Mouse (Mus musculus): Measurements from ENCODE around the gene Spg7. TPM values are rescaled to one million over a fixed set of nuclear protein-coding genes. Genes with fewer than 3 reads are reported as not detected.
"Not testable (repeated sequence)": the region's sequence is repeated elsewhere in the genome, so short reads cannot be mapped to it uniquely, and the experiment has no call there.

Spg7 gene
- total RNA-seq, 1 experiment from 2014 or later, result 65.8 TPM

- ATAC-seq (ENCODE audit: extremely low read depth, insufficient number of reproducible peaks, low FRiP score, poor library complexity, severe bottlenecking), result no peak
Observed at GRCm38 (mm10) chr8:123039376-123040109, 23.2 kb upstream of the Spg7 start.

GRCm38 (mm10) chr8:123040110-123040650 lies 22.6 kb upstream of the Spg7 start:
- no peak for ATAC-seq (ENCODE audit: extremely low read depth, insufficient number of reproducible peaks, low FRiP score, poor library complexity, severe bottlenecking)

GRCm38 (mm10) chr8:123041008-123041773 lies 21.6 kb upstream of the Spg7 start:
- ATAC-seq (ENCODE audit: extremely low read depth, insufficient number of reproducible peaks, low FRiP score, poor library complexity, severe bottlenecking), result peak; percentile 39

GRCm38 (mm10) chr8:123041774-123042105 lies 21.0 kb upstream of the Spg7 start:
- ATAC-seq (ENCODE audit: extremely low read depth, insufficient number of reproducible peaks, low FRiP score, poor library complexity, severe bottlenecking), result no peak

GRCm38 (mm10) chr8:123042158-123042973 lies 20.4 kb upstream of the Spg7 start, which contains the start of gene Ankrd11:
Gene Ankrd11 (minus strand): TSS chr8:123042277.
- peak; percentile 92 for ATAC-seq (ENCODE audit: extremely low read depth, insufficient number of reproducible peaks, low FRiP score, poor library complexity, severe bottlenecking)

GRCm38 (mm10) chr8:123042974-123043625 lies 19.6 kb upstream of the Spg7 start:
- no peak for ATAC-seq (ENCODE audit: extremely low read depth, insufficient number of reproducible peaks, low FRiP score, poor library complexity, severe bottlenecking)

GRCm38 (mm10) chr8:123043941-123044340 lies 18.8 kb upstream of the Spg7 start:
- no peak for ATAC-seq (ENCODE audit: extremely low read depth, insufficient number of reproducible peaks, low FRiP score, poor library complexity, severe bottlenecking)

- not testable (repeated sequence) for ATAC-seq (ENCODE audit: extremely low read depth, insufficient number of reproducible peaks, low FRiP score, poor library complexity, severe bottlenecking)
Observed at GRCm38 (mm10) chr8:123044743-123045425, 17.9 kb upstream of the Spg7 start.

- ATAC-seq (ENCODE audit: extremely low read depth, insufficient number of reproducible peaks, low FRiP score, poor library complexity, severe bottlenecking), result no peak
Observed at GRCm38 (mm10) chr8:123046706-123047105, 16.0 kb upstream of the Spg7 start.

GRCm38 (mm10) chr8:123047827-123048226 lies 14.9 kb upstream of the Spg7 start:
- no peak for ATAC-seq (ENCODE audit: extremely low read depth, insufficient number of reproducible peaks, low FRiP score, poor library complexity, severe bottlenecking)

GRCm38 (mm10) chr8:123048402-123048801 lies 14.3 kb upstream of the Spg7 start:
- no peak for ATAC-seq (ENCODE audit: extremely low read depth, insufficient number of reproducible peaks, low FRiP score, poor library complexity, severe bottlenecking)

GRCm38 (mm10) chr8:123051458-123051857 lies 11.3 kb upstream of the Spg7 start:
- ATAC-seq (ENCODE audit: extremely low read depth, insufficient number of reproducible peaks, low FRiP score, poor library complexity, severe bottlenecking), result no peak

- no peak for ATAC-seq (ENCODE audit: extremely low read depth, insufficient number of reproducible peaks, low FRiP score, poor library complexity, severe bottlenecking)
Observed at GRCm38 (mm10) chr8:123064072-123064471, 1.3 kb downstream of the Spg7 start.

- peak; percentile 43; the same call in 1 of the 2 replicates for ATAC-seq (ENCODE audit: extremely low read depth, insufficient number of reproducible peaks, low FRiP score, poor library complexity, severe bottlenecking)
Observed at GRCm38 (mm10) chr8:123064809-123065213, 2.1 kb downstream of the Spg7 start.

- peak; percentile 89 for ATAC-seq (ENCODE audit: extremely low read depth, insufficient number of reproducible peaks, low FRiP score, poor library complexity, severe bottlenecking)
Observed at GRCm38 (mm10) chr8:123065214-123066100, 2.7 kb downstream of the Spg7 start.

GRCm38 (mm10) chr8:123066101-123066683 lies 3.5 kb downstream of the Spg7 start:
- no peak for ATAC-seq (ENCODE audit: extremely low read depth, insufficient number of reproducible peaks, low FRiP score, poor library complexity, severe bottlenecking)

GRCm38 (mm10) chr8:123071176-123071575 lies 8.4 kb downstream of the Spg7 start:
- ATAC-seq (ENCODE audit: extremely low read depth, insufficient number of reproducible peaks, low FRiP score, poor library complexity, severe bottlenecking), result no peak

Data from neutrophil, adult 5-6 weeks (primary cell).